Mouse (Mus musculus) naive thymus-derived CD4-positive, alpha-beta T cell, adult 2 months (primary cell): ENCODE measurements around the gene Ophn1.

Experiments used
- DNase-seq: peaks from one replicate; pipeline ENCODE4 v3.0.0-alpha.2; 2011; ENCODE audit warnings: low read depth

Ophn1 gene

DNA sequence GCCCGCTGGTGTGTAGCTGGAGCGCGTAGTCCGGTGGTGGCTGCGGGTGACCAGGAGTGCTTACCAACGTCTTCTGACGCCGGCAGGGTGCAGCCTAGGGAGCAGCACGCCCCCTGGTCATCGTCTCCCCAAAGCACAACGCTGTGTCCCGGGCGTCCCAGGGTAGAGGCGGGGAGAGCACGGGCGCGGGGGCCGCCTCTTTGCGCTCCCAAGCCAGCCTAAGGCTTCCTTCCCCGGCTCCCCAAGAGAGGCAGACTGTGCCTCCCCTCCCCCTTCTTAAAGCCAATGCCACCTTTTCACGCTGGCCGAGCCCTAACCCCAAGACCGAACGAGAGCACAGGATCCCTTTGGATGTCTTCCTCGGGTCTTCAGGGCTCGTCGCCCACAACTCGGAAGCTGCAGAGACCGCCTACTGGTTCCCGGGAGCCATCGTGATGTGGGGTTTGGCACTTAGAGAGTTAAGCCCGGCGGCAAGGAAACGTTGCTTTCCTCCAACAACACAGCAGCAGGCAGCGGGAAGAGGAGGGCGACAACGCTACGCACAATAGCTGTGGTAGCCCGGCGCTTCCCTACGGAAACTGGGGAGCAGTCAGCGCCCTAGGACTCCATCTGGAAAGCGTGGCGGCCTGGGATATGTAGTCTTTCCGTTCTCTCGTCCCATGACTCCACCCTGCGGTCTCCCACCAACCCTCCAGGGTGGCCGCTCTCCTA is at the start of gene Ophn1:
Ophn1 (minus strand) TSS at position 620 of the 711 bp plus-strand sequence.
- no peak for DNase-seq

DNA sequence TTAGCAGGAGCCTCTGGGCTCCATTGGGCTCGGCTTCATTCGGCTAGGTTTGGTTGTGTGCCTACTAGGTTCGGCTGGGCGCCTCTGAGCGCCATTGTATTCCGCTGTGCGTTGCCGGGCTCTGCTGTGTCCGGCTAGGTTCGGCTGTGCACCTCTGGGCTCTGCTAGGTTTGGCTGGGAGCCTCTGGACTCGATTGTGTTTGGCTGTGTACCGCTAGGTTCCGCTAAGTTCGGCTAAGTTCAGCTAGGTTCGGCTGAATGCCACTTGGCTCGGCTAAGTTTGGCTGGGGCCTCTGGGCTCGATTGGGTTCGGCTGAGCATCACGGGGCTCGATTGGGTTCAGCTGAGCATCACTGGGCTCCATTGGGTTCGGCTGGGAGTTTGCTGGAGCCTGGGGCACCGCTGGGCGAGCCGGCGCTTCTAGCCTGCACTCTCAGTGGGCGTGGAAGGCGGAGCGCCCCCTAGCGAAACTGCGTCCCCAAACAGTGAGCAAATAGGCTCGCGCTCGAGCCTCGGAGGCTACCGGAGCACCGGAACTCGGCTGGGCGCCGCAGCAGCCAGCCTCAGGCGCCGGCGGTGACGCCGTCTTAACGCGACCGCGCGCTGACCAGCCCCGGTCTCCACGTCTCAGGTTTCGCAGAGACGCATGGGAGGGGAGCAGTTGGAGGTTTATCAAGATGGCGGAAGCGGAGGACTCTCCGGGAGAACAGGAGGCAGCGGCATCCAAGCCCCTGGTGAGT is 46.9 kb upstream of the Ophn1 start:
- peak; percentile 94 for DNase-seq

DNA sequence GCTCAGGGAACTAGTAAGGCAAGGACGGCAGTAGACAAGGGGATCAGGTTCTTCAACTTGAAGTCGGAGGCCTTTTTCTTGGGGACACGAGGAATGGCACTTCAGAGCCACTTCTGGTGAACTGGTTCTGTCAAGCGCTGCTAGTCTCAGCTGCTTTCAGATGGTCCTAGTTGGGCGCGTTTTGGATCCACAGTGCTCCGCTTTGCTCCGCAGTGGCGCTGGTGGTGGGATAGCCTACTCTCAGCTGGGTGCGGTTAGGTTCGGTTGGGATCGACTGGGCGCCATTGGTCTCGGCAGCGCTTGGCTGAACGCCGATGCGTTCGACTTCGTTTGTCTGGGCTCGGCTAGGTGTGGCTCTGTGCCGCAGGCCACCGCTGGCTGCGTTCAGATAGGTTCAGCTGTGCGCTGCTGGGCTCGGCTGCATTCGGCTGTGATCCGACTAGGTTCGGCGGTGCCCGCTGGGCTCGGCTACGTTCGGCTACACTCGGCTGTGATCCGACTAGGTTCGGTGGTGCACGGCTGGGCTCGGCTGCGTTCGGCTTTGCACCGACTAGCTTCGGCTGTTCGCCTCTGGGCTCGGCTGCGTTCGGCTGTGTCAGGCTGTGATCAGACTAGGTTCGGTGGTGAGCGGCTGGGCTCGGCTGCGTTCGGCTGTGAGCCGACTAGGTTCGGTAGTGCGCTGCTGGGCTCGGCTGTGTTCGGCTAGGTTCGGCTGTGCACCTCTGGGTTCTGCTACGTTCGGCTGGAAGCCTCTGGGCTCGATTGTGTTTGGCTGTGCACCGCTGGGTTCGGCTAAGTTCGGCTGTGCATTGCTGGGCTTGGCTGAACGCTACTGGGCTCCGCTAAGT is 46.1 kb upstream of the Ophn1 start:
- peak; percentile 96 for DNase-seq

DNA sequence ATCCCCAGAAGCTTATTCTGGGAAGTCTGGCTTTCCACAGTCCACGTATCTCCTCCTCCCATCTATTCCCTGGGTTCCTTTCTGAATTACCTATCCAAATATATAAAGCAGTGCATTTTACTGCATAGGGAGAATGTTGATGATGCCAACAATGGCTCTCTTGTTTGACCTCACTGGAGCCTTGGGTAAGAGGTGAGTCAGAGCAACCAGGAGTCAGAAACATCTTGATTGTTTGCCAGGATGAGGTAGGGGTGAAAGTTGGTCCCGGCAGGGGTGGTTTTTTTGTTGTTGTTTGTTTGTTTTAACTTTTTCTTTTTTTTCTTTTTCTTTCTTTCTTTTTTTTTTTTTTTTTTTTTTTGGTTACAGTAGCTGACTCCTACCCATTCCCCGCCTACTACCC is 45.3 kb upstream of the Ophn1 start, which contains the start of gene Yipf6:
Yipf6 (plus strand) TSS at position 216 of the 400 bp plus-strand sequence.
- no peak for DNase-seq

DNA sequence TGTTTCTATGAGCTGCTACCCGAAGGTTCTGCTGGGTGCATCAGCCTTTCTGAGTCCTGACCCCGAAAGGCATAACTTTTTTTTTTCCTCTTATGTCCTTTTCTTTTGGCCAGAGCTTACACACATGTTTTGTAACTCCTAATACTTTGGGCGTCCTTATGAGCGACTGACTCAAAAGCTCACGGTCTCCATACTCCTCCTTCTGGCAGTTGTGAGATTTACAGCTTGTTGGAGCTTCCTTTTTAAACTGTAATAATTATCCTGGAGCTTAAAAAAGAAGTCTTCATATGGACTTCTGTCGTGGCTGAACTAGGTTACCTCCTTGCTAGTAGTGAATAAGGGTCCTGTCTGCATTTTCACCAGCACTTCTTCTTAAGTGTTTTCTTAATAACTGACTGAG is 28.6 kb upstream of the Ophn1 start:
- peak; percentile 37 for DNase-seq

DNA sequence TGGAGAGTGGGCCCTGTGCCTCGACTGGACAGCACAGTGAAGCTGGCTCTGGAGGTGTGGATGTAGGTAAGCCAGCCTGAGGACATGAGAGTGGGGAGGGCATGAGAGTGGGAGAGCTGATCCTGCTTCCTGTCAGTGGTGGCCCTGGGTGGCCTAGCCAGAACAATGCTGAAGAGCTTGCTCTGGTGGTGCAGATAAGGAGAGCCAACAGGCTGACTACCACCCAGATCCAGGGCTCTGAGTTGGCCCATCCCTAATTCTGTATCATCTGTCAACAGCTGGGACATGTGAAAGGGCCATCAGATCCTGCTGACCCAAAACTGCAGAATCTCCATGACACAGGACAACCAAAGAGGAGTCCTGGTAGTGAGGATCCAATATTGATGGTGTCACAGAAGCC is 18.1 kb upstream of the Ophn1 start:
- no peak for DNase-seq

DNA sequence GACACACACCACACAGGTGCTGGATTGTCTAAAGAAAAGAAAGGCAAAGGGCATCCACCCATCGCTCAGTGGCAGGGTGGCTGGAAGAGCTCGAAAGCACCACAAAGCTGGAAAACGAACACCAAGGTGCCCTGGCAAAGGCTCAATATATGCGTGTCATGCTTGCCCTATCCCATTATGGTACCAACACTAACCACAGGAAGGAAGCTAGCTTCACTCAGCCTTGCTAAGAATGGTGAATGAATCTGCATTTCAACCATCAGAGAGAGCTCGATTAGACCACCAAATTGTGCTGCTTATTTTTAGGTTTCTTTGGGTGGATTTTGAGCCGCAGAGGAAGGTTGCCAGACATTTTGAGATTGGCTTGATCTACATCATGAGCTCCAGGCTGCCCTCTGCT is 13.4 kb upstream of the Ophn1 start:
- DNase-seq, result no peak

DNA sequence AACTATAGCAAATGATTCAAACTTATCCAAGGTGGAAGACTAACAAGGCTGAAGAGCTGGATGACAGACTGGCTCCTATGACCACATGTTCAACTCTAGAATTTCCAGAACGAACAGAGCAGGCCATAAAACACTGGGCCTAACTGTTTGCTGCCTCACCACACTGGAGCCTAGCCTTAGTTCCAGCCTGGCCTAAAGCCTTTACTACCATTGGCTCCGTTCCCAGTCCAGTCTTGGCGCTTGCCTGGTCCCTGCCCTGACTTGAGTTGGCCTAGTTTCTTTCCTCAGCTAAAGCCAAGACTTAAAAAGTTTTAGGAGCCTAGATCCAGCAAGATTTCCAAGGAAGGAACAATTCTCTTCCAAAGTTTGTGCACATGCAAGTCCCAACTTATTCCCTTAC is 7.5 kb upstream of the Ophn1 start:
- DNase-seq, result no peak

DNA sequence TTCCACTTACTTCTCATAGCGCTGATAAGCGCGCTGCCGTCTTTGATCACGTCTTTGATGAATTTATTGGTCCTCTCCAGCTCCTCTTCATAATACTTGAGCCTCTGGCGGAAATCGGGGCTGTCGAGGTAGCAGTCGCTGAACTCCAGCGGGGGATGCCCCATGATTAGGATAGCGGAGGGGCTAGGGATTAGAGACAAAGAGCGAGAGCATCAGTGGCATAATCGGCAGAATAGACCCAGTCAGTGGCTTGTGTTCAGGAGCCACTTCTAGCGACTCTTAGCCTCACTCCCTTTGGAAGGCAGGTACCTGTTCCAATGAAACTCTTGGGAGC is 786 bp downstream of the Ophn1 start:
- DNase-seq, result no peak

DNA sequence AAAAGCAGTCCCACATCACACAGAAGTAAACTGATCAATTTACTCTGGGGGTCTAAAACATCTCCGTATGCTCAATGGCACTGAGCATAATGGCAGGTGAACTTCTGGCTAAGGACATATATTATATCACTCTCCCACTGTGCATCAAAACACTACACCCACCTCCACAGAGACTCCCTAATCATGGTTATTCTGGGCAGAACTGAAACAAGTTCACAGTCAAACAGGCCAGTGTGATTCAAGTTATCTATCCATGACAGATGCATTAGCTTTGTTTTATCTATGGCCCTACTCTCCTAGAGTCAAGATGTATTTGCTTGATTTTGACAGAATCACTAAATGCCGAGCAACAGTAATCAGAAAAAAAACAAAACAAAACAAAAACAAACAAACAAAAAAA is 8.8 kb downstream of the Ophn1 start:
- no peak for DNase-seq

DNA sequence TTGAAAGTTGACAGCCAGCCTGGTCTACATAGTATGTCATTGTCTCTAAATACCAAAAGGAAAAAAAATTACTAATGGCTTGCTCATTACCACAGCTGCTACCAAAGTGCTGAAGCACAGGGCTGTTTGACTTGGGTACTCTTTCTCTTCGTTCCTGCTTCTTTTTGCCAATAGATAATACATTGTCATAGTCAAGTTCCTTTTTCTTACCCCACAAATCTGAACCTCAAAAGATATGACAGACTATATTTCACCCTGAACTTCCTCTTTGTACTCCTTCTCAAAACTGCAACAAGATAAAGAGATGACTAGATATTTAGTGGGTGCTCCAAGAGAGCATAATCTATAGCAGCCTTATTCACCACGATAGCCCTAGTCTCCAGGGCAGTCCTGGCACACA is 9.7 kb downstream of the Ophn1 start:
- DNase-seq, result no peak

DNA sequence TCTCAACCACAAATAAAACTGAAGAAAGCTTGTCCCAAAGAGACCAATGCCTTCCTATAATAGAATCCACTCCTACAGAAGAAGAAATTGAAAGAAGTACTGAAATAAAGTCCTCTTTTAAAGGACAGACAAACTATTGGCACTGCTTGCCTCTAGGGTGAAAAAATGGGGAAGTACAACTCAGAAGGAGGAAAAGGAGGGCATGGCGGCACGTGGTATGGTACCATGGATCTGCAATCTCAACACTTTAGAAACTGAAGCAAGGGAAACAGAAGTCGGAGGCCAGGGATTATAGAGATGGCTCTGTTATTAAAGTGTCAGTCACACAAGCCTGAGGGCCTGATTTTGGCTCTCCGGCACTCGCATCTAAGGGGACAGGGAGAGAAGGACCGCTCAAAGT is 10.5 kb downstream of the Ophn1 start:
- no peak for DNase-seq

DNA sequence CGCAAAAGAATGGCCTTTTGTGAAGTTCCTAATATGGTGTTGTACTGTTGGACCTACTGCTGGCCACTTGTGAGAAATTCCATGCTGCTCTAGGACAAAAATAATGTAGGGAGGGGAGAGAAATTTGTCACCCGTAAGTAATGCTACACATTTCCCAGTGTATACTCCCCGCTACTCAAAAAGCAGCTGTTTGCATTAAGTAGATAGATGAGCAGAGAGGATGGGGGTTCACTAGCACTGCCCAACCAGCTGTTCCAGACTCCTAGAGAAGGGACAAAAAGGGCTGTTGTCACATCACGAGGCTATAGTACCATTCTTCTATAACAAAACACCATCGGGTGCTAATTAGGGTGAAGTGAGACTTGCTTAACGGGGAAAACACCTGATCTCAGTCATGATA is 15.7 kb downstream of the Ophn1 start:
- DNase-seq, result no peak

DNA sequence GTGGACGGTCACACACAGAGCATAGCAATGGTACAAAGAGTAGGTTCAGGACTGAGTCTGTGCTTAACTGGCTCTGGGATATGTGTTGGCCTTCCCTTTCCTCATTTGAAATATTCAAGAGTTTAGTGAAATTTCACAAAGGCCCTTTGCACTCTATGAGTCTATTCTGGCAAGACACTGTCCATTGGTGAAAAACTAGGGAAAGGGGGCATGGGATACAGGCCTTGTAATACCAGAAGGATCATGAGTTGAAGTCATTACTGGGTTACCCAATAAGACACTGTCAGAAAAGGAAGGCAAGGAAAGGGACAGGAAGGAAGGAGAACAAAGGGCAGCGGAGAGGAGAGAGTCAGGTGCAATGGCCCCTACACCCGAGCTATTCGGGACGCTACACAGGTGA is 16.7 kb downstream of the Ophn1 start:
- DNase-seq, result no peak

DNA sequence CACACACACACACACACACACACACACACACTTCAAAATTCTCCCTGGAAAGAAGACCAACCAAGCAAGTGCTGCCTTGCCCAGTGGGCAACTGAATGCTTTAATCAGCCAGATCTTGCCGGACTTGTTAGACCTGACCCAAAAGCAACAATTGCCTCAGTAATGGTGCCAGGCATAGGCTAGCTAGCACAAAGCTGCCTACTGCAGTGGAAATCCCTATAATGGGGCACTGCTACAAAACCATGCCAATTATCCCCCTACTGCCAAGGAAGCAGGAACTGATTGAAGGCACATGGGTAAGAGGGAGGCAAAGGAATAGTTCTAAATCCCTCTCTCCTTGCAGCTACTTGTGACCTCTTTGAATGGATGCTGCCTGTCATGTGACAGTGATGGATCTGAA is 18.8 kb downstream of the Ophn1 start:
- DNase-seq, result no peak

DNA sequence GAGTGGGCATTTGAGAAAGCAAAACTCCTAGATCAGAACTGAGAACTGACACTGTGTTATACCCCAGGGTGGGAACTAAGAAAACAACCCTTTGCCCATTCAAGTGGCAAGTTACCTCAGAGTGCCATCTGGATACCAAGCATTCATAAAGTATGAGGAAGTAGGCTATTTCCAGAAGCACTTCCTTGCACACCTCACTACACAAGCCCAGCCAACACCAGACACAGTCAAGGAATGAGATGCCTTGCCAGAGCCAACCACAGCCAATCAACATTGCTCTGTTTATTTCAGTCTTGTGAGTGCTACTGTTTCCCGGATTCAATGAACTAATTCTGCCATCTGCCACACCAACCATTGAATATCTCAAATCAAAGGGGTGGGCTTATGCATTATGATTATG is 20.3 kb downstream of the Ophn1 start:
- no peak for DNase-seq

DNA sequence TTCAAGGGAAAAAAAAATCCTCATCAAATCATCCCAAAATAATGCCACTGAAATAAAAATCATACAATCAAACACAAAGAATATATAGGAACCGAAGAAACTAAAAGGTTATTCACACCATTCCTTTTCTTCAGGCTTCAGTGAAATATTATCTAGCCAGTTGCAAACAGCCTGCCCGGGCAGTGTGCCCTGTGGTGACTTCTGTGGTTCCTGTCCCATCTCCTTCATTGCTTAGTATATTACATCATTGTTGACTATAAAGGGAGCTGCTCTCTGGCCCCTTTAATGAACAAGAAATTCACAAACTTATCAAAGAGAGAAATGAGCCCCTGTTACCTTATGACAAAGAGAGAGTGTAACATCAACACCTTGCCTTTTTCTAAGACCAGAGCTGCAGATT is 21.1 kb downstream of the Ophn1 start:
- DNase-seq, result no peak

DNA sequence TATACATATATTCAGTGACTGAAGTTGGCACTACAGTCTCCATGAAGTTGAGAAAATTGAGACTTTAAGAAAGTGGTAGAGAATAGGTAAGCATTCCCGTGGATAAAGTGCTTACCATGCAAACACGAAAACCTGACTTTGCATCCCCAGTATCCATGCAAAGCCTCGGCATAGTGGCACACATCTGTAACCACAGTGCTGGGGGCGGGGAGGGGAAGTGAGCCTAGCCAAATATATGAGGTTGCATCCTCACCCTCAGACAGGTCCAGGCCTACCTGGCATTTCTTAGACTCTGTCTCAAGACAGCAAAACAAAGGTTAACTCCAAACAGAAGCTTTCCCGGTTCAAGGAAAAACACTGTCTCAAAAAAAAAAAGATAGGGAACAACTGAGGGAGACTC is 21.7 kb downstream of the Ophn1 start:
- DNase-seq, result no peak

DNA sequence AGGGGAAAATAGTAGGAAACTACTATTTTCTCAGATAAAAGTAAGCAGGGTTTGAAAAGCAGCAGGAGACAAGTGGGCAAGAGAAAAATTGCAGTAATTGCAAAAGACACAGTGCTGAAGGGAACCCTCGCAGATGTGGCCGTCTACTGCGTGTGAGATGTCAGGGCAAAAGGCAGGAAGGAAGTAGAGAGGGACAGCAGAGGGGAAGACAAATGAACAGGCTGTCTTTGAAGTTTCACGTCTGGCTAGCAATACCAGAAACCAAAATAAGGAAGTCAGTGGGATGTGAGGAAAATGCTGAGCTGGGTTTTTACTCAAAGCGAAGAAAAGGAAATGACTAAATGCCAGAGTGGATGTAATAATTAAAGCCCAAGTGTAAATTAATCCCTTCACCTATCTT is 30.7 kb downstream of the Ophn1 start:
- DNase-seq, result no peak

DNA sequence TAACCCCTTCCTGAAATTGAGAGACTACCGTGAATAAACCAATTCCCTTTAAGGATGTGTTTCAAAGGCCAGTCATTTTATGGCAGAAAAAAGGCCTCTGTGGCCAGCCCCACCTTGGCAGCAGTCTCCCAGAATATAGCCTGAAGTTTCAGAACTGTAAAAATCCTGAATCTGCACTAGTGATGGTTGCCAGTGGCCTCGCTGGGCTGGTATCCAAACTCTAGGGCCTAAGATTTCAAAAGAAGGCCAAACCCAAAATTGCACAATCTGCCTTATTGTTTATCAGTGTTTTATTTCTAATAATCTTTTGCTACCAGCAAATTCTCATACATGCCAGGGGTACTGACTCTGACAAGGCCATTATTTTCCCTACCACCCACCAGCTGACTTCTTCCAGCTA is 34.8 kb downstream of the Ophn1 start:
- no peak for DNase-seq

DNA sequence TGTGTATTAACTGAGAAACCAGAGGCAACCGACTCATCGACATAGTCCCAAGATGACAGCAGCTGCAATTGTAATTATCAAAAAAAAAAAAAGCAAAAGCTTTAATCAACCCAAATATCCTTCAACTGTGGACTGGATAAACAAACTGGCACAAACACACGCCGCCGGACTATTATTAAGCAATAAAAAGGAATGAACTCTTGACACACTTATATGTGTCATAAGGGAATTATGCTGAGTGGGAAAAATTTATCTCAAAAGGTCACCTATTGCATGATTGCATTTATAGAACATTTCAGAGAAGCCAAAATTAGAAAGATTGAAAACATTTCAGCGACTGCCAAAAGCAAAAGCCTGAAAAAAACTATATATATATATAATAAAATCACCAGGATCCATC is 40.0 kb downstream of the Ophn1 start:
- no peak for DNase-seq

DNA sequence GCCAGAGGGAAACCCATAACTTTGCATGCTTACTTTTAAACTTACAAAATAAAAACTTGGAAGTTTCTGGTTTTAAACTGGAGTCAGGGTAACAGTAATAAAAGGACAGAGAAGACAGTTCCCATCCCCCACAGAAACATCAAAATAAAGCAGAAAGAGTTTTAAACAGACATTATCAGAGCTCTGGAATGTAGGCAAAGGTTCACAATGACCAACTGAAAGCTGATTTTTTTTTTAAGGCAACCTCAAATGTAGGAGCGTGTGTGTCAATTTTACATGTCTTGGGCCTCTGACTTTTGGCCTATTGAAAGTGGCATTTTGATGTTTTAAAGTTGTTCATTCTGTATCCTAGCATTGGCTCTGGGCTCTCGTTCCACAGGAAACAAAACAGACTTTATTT is 49.2 kb downstream of the Ophn1 start:
- DNase-seq, result no peak

DNA sequence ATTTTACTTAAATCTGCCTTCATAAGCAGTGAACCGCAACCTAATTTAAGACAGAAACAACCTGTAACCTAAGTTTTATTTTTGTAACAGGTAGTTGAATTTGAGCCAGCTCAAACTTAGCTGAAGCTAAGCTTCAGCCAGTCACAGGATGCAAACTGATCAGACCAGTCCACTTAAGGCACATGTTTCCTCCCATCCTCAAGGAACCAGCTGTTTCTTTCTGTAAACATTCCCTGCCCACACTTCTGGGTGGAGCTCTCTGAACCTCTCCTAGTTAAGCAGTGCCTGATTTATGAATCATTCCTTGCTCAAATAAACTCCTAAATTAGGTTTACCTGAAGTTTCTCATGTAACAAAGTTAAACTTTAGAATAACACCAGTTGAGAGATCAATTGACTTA is 54.8 kb downstream of the Ophn1 start:
- no peak for DNase-seq
